Mouse (Mus musculus): ENCODE results near the gene Upp2.

Gene Upp2

DNA sequence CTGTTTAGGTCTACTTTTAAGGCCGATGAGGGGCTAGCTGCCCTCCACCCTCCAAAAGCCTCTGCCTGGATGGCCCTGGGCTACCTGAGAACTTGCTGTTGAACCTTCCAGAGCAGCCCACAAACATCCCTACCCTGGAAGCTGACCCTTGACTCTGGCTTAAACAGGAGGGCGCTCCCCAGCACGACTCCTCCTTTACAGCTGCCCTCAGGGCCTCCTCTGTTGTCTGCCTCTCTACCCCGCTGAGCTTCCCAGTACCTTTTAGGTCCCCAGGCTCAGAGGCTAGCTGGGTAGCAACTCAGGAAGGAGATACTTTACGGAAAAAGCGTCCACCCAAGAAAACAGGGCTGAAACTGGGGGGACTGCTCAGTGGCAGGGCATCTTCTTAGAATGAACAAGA is 15.2 kb upstream of the Upp2 start:
- DNase-seq (ENCODE audit: low spot score in 2 of 2) = no peak

DNA sequence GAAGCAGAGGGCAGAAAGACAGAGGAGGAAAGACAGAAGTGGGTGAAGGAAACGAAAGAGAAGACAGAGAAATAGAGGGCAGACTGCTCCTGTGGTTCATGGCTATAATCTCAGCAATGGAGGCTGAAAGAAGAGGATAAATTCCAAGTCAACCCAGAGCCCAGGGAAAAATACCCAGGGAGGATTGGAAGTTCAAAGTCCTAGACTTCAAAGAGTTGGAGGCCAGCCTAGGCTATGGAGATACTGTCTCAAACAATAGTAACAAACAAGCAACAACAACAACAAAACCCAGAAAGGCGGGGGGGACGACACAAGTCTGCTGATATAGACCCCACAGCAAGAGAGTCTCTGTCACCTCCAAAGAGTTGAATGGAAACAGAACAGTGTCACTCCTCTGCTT is 14.8 kb upstream of the Upp2 start:
- DNase-seq (ENCODE audit: low spot score in 2 of 2) = no peak

DNA sequence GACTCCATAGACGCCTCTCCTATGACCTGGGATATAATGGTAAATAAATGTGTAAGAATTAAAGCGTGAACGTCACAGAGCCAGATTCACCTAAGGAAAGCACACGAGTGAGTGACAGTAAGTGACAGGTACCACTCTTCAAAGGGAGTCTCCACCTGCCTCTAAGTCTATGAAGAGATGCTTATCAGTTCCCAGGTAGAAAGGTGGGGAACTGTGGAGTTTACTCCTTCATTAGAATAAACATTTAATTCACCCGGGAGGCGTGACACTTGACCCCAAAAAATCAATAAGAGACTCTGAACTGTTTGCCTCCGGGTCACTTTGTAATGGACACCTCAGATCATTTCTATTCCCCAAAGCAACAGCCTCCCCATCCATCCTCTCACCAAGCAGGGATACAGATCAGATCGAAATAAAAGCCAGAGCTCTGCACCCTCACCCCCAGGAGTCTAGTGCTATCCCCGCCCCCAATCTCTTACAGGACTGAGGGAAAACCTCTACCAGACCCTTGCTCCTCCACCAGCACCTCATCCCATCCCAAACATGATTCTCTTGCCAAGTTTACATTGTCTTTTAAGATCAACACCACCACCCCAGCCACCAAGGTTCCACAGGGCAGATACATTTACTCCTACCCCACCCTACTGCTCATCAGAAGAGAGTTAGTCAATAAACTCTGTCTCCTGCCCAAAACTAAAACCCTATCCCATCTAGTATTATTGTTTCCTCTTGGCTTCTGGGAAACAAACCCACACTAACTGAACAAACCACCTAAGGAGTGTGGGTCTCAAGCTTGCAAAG is 9.9 kb upstream of the Upp2 start:
- DNase-seq (ENCODE audit: low spot score in 2 of 2) = no peak

DNA sequence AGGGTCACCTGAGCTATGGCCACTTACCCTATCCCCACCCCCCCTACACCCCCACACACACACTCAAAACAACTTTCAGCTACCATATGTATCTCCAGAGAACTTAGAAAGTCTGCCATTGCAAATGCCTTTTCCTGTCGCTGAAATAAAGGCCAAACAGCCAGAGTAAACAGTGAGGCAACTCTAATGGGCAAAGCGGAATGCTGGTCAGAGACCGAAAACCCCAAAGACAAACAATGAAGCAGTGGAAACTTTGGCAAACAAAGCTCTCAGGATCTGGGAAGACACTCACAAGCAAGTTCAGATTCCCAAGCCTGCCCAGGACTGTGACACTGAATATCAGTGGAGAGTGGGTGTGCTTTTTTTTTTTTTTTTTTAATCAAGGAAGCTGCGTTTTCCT is 5.0 kb upstream of the Upp2 start:
- no peak for DNase-seq (ENCODE audit: low spot score in 2 of 2)

DNA sequence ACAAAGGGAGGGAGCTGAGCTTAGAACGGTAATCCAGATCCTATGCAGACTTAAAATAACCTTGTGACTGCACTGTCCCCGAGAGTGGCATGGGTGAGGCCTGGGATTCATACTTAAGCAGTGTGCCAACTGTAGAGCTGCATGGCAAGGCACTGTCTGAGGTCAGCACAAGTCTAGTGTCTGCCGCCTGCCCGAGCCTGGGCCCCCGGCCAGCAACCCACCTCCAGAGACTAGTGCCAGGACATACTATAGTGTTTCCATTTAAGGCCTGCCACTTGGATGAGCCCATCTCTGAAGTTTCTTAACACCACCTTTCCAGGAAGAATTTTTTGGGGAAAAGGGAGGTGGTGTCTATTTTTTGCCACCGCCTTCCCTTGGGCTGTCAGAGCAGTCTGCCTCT is 1.8 kb upstream of the Upp2 start:
- no peak for DNase-seq (ENCODE audit: low spot score in 2 of 2)

DNA sequence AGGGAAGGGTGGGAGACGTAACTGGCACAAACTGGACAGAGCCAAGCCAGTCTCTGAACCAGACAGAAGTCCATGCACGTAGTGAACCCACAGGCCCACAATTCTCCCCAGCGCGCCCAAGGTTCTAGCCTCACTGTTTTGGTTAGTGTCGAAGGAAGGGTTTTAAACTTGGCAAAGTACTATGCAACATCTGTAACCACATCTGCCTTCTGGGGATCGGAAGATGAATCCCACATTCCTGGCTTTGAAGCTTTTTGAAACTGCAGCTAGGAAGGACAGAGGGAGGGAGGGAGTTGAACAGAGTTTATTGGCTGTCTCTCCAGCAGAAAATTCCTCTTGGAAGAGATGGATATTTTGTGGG is 1.1 kb upstream of the Upp2 start:
- no peak for DNase-seq (ENCODE audit: low spot score in 2 of 2)

DNA sequence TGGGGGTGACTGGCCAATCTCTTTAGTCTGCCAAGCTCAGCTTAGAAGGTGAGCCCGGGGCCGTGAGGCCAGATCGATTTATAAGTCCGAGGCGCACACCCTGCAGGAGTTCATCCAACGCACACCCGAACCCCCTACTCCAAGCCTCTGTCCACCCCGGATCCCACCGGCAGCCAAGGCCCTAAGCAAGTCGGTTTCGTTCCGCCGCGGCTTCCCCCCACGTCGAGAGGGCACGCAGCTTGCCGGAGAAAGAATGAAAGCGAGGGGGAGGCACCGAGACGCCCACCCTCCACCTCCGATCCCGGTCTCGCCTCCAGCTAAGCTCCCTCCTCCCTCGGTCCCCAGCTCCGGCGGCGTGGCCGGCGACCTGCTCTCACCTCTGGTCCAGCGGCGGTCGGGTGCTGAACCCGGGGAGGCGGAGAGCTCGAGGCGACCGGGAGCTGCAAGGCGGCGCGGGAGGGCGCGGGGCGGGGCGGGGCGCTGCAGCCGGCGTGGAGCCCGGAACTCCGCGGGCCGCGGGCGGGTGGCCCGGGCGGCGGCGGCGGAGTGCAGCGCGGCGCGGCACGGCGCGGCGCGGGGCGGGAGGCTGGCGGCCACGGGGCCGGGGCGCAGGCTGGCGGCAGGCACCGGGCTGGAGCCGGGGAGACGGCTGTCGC is 560 bp upstream of the Upp2 start:
- DNase-seq (ENCODE audit: low spot score in 2 of 2) = peak in 1 of 2 experiments; percentile 4

DNA sequence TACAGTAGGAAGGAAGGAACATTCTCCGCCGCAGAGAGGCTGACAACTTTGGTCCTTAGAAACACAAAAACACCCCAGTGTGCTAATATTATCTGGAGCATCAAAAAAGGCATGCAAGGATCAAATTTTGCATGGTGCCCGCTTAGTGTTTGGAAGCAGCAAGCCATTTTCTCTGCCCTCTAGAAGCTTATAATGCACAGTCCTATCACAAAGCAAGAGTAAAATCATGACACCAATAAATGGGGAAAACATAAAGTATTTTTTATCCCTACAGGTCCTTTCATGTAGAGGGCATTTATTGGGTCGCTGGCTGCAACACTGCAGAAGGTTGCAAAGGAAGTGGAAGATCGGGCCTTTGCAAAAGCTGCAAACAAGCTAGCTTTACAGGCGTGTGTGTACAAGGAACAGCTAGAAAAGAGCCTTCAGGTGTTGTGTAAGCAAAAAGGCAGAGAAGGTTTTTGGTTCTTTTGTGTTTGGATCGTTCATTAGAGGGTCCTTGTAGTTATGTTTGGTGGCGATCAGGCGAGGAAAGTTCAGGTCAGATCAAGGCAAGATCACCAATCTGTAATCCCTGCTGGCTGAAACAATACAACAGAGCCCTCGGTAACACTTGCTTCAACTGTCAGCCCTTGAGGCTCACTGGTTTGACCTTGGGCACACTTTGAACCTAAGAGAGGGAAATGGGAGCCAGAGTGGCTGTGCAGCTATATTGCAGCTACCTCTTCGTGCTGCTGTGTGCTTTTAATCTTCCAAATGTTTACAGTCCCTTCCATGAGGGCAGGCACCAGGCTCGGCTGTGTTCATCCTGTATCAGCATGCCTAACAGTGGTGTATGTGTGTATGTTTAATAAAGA is 995 bp downstream of the Upp2 start:
- DNase-seq (ENCODE audit: low spot score in 2 of 2) = no peak

DNA sequence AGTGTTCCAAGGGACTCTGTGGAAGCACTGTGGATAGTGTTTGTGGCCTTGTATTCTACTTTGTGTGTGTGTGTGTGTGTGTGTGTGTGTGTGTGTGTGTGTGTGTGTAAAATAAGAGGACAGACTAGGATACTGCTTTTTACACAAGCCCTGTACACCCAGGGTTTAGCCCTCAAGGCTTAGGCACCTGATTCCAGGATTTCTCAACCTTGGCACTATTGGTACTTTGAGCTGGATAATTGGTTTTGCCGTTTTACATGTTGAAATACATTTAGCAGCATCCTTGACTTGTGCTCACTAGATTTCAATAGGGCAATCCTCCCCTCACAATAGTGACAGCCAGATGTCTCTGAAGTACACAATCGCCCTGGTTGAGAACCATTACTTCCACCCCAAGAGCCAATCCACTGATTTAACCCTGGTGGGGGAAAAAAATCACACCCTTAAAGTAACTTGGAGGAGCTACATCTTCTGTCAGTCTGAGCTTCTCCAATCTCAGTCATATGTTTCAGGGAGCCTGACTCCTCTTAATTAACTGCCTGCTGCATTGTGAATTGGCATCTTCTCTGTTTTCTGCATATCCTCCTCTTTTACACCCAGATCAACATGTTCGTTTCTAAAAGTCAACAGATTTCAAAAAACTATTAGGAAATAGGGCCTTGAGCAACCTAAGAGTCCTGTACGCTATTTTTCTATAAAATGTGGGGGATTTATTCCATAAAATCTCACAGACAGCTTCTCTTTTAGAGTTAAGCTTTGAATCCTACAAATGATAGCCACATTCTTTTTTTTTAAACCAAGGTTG is 1.9 kb downstream of the Upp2 start:
- no peak for DNase-seq (ENCODE audit: low spot score in 2 of 2)

DNA sequence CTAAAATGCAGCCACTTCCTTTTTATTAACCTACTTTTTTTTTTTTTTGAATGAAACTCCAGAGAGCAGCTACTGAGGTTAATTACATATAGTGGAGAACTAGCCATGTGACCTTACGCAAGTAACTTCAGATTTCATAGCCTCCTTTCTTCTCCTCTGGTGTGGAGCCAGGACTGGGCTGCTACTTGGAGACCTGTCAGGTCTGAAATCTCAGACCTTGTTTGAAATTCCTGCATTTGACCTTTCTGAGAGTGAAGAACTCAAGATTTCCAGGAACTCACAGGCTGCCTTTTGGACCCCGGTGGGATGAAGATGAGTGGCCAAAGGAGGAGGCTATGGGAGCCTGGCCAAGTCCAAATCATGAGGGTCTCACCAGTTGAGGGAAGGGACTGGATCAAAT is 7.1 kb downstream of the Upp2 start:
- no peak for DNase-seq (ENCODE audit: low spot score in 2 of 2)

DNA sequence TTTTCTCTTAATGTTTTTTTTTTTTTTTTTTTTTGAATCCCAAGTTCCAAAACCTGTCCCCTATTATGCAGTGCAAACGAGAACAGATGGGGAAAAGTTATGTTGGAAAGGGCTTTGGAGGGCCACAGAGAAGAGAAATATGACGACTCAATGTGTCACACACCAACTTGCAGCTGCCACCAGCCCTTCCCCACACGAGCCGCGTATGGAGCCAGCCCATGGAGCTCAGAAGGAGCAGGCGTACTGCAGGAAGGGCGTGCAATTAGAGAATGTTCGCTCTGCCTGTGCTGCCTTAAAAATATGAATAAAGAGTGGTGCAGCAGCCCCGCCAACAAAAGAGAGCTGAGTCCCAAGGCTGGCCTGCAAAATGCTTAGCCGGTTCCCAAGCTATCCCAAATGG is 19.2 kb downstream of the Upp2 start:
- no peak for DNase-seq (ENCODE audit: low spot score in 2 of 2)

DNA sequence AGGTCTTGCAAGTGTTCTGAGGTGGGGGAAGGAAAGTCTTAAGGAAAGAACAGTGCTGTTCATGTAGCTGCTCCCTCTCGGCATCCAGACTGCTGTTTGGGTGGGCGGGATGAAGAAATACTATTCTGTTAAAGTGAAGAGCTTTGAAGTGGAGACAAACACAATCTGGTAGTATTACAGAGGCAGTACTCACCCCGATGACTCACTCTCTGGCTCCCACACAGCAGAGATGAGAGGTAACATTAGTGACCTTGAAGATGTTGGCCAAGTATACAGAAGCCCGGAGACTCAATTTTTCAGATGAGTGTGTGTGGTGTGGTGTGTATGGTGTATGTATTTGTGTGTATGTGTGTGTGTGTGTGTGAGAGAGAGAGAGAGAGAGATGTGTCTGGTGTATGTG is 22.5 kb downstream of the Upp2 start:
- no peak for DNase-seq (ENCODE audit: low spot score in 2 of 2)

DNA sequence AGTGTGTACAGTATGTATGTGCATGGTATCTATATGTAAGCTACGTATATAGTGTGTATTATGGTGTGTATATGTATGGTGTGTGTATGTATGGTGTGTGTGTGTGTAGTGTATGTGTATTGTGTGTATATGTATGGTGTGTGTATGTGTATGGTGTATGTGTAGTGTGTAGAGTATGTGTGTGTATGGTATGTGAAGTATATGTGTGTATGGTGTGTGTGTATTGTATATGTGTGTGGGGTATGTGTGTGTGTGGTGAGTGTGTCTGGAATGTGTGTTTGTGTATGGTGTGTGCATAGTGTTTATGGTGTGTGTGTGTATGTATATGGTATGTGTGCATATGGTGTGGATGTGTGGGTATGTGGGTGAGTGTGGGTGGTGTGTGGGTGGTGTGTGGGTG is 23.0 kb downstream of the Upp2 start:
- DNase-seq (ENCODE audit: low spot score in 2 of 2) = no peak

DNA sequence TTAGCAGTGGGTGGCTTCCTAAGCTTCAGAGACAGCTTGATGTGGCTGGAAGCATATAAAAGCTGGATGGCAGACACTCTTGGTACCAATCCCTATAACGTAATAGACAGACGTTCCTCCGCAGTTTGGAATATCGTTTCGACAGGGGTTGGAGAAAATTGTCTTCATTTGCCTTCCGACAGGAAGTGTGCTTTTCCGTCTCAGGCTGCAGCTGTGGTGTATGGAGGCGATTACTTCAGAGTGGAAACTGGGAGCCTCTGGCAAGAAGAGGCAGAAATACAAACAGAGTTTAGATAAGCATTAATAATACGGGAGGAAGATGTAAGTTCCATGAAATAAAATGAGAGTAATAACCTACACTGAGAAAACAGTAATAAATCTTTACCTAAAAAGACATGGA is 28.3 kb downstream of the Upp2 start:
- DNase-seq (ENCODE audit: low spot score in 2 of 2) = no peak

DNA sequence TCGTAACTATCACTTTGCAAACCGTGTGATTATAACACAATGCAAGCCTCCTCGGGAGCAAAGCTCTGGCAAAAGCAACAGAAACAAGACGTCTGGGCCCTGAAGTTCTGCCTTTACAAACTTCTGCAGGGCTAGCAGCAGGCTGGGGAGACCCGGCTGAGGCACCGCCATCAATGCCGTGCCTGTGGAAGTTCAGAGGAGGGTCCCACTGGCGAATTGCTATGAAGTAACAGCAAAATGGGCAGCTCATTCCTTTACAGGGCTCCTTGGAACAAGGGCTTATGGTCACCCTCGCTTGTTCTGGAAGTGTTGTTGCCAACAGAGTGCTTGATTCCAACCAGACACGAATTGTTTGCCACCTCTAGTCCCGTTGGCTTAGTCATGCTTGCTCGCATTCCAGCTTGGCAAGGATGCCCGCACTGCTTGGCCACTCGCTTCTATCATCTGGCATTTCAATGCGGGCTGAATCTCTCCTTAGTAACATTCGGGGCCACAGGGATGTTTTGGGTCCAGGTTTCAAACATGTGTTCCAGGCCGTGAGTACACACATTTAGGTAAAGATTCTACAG is 29.8 kb downstream of the Upp2 start:
- no peak for DNase-seq (ENCODE audit: low spot score in 2 of 2)

DNA sequence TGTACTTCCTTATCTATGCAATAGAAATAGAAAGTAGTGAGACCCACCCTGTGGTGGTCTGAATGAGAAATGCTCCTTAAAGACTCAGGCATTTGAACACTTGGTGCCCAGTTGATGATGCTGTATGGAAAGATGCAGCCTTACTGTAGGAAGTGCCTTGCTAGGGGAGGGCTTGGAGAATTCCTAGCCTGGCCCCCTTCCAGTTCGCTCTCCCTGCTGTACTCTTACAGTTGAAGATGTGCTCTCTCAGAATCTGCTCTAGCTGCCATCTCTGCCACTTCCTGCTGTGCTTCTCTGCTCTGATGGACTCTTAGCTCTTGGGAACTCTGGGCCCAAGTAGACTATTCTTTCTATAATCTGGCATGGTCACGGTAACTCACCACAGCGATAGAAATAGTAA is 30.5 kb downstream of the Upp2 start:
- DNase-seq (ENCODE audit: low spot score in 2 of 2) = no peak

DNA sequence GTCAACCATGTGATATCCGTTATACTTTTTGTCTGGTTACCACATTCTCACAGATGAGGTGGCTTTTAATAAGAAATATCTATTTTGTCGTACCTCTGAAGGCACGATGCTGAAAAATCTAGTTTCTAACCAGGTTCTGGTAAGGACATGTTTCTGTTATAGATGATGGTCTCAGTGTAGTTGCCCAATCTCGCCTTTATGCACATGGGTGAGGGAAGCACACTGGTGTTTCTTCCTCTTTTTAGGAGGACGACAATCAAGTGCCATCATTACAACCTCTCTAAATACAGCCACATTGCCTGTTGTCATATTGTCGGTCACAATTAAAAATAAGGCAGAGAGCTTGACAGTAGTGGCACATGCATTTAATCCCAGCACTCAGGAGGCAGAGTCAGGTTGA is 32.5 kb downstream of the Upp2 start:
- DNase-seq (ENCODE audit: low spot score in 2 of 2) = no peak

DNA sequence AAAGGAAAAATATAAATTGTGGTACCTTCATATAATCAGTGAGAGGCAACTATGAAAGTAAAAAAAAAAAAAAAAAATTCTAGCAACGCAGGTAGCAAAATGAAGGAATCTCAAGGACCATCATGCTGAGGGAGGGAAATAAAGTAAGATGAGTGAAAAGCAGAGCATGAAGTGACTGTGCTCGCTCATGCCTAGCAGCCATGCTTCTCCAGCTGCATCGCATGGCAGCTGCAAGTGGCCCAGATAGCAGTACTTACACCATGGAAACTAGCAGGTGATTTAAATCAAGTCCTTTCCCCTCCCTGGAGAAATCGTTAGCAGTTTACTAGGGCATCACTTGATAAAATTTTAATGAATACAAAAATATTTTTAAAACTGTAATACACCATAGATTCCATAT is 34.3 kb downstream of the Upp2 start:
- no peak for DNase-seq (ENCODE audit: low spot score in 2 of 2)

DNA sequence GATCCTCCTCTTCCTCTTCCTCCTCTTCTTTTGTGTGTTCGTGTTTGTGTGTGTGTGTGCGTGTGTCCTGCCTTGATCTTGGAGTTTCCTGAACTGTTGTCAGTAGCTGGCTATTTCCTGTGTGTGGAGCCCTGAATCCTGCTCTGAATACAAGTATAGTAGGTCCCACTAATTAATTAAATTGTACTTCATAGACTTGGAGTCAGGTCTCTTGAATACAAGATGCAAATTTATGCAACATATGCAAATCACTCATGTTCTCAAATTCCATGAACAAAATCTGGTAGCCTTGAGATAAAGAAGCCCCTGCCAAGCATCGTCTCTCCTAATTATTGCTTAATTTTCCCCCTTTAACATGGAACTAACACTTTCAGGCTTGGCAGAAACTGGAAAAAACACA is 36.3 kb downstream of the Upp2 start:
- no peak for DNase-seq (ENCODE audit: low spot score in 2 of 2)

DNA sequence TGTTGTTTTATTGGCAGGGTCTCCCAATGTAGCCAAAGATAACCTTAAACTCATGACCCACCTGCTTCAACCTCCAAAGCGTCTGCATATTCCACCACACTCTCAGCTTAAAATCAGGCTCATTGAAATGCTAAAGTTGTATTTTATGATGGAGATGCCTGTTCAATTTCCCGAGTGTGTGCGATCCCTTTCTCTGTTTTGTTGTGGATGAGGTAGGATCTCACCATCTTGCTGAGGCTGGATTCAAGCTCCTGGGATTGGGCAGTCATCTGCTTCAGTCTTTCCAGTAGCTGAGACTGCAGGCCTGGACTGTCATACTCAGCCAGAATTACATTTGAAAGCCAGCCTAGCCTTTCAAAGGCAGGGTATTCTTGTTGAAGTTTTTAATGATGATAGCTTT is 37.7 kb downstream of the Upp2 start:
- DNase-seq (ENCODE audit: low spot score in 2 of 2) = no peak

DNA sequence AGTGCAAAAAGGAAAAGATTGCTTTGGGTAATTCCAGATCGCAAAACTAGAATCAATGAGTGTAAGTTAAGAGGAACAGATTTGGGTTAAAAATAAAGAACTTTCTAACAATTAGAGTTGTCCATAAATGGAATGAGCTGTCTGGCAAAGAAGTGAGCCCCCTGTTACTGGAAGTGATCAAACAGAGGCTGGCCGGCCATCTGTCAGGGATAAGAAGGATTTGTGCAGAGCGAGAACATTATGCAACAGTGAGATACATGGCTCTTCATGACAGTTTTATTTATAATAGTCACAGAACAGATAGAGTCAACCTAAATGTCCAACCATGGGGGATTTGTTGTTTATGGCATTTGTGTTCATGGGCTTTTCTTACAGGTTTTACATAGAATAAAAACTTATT is 46.6 kb downstream of the Upp2 start:
- DNase-seq (ENCODE audit: low spot score in 2 of 2) = no peak

DNA sequence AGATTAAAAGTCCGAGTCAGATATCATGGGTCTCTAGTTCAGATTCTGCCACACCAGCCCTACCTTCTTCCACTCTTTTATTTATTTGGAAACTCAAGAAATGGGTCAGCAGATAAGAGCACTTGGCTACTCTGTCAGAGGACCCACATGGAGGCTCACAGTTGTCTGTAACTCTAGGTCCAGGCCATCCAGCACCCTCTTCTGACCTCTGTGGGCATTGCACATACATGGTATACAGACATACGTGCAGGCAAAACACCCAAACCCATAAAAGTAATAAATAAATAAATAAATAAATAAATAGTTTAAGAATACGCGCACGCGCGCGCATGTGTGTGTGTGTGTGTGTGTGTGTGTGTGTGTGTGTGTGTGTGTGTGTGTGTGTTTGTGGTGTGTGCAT is 47.8 kb downstream of the Upp2 start:
- DNase-seq (ENCODE audit: low spot score in 2 of 2) = no peak
